Mouse (Mus musculus) bone marrow, adult 2 months (tissue): ENCODE measurements around the gene Abcd3. TPM values are rescaled to one million over a fixed set of nuclear protein-coding genes. Genes with fewer than 3 reads are reported as not detected.
A peak's percentile ranks its signal among the peaks of the same experiment; 100 is the strongest.

Experiments
- H3K27ac ChIP-seq: fragments of 200-500 bp; 2 replicates; pipeline ENCODE4 v1.5.1; 2012; ENCODE audit warnings: low read depth, mild to moderate bottlenecking, control low read depth, inconsistent platforms, low read length; ENCODE audit not compliant: control insufficient read depth, poor library complexity, insufficient read depth
- H3K4me1 ChIP-seq: fragments of 200-500 bp; 2 replicates; pipeline ENCODE4 v1.6.1; 2011; ENCODE audit warnings: low read length; ENCODE audit not compliant: control insufficient read depth, insufficient read depth
- H3K4me3 ChIP-seq: fragments of 200-500 bp; replicated peaks from 2 replicates; pipeline ENCODE3; 2011; ENCODE audit warnings: mild to moderate bottlenecking, low read depth, low read length, control low read depth; ENCODE audit not compliant: control insufficient read depth
- CTCF ChIP-seq: fragments of 200-500 bp; IDR thresholded peaks from 2 replicates; pipeline ENCODE4 v1.5.1; 2011; ENCODE audit warnings: low read length, control low read depth; ENCODE audit not compliant: control insufficient read depth, insufficient read depth
- POLR2A ChIP-seq: fragments of 200-500 bp; IDR thresholded peaks from 2 replicates; pipeline ENCODE4 v1.6.1; 2011; ENCODE audit warnings: low read depth, mild to moderate bottlenecking, control low read depth, low read length, borderline replicate concordance; ENCODE audit not compliant: control insufficient read depth
- WGBS: fragments of 180-500 bp; shearing (Covaris S2); methylation state at CpG from one replicate; pipeline ENCODE4 v1.1.7; 2018; 5-methylcytosine and 5-hydroxymethylcytosine counted together
- polyA plus RNA-seq: library from polyadenylated mRNA; stranded (reverse); fragments of >200 nt; gene quantifications from 2 replicates; pipeline ENCODE4 v1.2.4, GENCODE M21; 2011; ENCODE audit warnings: low replicate concordance; ENCODE audit not compliant: missing spikeins, insufficient read depth, insufficient read length

The Abcd3 gene
- polyA plus RNA-seq, 1 experiment, result 6.3 TPM

DNA sequence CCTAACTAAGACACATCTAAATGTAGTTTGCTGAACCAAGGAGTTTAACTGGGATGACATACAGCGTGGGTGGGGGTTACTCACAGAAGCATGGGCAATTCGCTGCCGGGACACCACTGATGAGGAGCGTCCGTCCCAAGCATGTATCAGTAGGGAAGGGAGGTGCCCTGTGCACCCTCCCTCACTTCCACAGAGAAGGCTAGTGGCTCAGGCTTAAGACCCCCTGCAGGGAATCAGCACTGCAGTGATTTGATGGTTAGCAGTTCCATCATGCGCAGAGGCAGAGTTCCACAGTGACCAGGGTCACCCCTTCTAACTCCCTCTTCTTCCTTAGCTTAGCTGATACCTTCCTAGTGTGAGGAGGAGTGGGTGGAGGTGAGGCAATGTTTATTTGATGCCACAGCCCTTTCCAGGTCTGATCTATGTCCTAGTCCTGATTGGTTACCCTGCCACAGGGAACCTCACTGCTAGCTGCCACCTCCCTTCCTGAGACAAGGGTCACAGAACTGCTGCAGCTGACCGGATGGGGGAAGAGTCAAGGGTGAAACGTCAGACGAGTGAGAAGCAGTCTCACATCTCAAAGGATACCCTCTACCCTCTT lies 76.3 kb downstream of the Abcd3 start:
- H3K4me1 ChIP-seq, result peaks cover 1% of the 10 kb centered on the region; the same call in 1 of the 2 replicates
- no peak for TF ChIP-seq CTCF
- no peak for TF ChIP-seq POLR2A
- no peak overlapping the region for H3K4me3 ChIP-seq
- no peak overlapping the region for H3K27ac ChIP-seq
- 67% methylated on average over 9 of the region's 9 CpGs for WGBS

DNA sequence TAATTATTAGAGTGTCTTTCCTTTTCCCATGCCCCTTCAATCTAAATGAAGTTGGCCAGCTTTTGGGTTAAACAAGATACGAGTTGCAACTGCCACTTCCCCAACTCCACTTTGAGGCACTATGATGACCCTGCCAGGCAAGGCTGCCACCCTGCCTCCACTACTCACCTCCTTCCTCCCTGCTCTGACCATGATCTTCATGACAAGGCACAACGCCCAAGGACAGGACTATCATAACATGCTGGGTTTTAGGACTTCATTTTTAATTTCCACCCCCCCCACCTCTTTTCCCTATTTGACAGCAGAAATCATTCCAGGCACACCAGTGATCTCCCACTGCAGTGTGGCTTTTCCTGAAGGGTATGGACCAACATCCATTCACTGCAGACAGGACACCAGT lies 77.2 kb downstream of the Abcd3 start:
- Histone ChIP-seq H3K4me3 (no peak overlapping the region), H3K4me1 (peaks cover 1% of the 10 kb centered on the region; the same call in 1 of the 2 replicates), H3K27ac (no peak overlapping the region)
- WGBS, result 22% methylated on average over 2 of the region's 2 CpGs
- TF ChIP-seq POLR2A (no peak), CTCF (no peak)

DNA sequence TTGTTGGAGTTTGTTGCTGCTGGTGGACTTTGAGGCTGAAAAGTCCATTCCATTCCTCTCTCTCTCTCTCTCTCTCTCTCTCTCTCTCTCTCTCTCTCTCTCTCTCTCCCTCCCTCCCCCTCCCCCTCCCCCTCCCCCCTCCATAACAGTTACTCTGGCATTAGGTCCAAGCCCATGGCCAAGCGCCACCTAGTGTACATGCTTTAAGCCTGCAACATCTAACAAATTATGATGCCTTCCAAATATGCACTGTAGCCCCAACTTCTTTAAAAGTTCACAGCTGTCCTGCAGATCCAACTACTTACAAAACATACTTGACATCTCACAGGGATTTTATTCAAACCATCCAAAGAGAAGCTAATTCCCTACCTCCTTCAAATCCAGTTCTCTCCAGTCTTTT lies 77.6 kb downstream of the Abcd3 start:
- TF ChIP-seq POLR2A (no peak), CTCF (peak; percentile 35)
- H3K4me3 ChIP-seq, result no peak overlapping the region
- WGBS, result 40% methylated on average over 1 of the region's 1 CpGs
- H3K27ac ChIP-seq, result no peak overlapping the region
- peaks cover 1% of the 10 kb centered on the region; the same call in 1 of the 2 replicates for H3K4me1 ChIP-seq

DNA sequence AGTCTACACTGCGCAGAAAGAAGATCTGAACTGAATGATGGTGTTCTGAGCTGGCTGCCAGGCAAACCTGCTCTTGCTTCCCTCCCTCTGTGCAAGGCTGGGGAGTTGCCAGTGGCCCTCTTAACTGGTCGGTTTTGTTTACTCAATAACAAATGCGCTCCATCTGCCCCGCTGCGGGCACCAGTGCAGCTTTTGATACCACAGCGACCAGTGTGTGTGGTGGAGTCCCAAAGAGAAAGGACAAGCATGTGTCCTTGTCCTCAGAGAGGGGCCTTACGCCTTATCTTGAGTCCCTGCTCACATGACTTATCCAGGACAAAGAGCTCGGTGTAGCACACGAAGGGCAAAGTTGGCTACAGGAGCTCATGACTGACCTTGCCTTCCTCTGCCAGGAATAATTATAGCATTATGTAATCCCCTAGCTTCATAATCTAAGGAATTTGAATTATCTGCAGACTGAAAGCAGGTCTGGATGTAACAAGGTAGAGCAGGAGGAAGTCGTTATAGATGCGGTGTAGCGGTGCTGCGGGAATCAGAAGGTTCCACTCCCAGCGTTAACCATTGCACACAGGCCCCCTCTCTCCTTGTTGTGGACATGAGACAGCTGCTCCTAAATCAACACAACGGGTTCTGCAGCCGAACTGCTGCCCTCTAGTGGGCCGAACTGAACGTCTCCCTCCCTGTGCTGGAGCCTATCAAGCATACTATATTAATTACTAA lies 78.9 kb downstream of the Abcd3 start:
- WGBS, result 47% methylated on average over 18 of the region's 18 CpGs
- TF ChIP-seq CTCF (peak; percentile 80), POLR2A (no peak)
- Histone ChIP-seq H3K4me1 (peaks cover 1% of the 10 kb centered on the region; the same call in 1 of the 2 replicates), H3K27ac (no peak overlapping the region), H3K4me3 (no peak overlapping the region)

DNA sequence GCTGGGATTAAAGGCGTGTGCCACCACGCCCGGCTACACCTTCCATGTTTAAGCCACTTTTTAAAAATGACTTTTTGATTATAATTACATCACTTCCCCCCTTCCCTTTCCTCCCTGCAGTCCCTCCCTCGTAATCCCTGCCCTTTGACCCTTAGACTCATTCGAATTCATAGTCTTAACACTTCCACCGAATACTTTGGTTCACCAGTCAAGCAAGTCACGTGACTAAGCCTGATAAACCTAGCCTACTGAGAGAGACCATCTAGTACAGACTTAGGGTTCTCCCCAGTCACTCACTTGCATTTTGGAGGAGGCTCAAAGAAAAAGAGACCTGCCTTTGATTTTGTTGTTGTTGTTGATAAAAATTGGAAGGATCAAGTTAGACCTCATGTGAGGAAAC lies 79.6 kb downstream of the Abcd3 start:
- 72% methylated on average over 7 of the region's 7 CpGs for WGBS
- no peak overlapping the region for H3K4me3 ChIP-seq
- H3K4me1 ChIP-seq, result peaks cover 1% of the 10 kb centered on the region; the same call in 1 of the 2 replicates
- no peak overlapping the region for H3K27ac ChIP-seq
- TF ChIP-seq POLR2A (no peak), CTCF (no peak)

DNA sequence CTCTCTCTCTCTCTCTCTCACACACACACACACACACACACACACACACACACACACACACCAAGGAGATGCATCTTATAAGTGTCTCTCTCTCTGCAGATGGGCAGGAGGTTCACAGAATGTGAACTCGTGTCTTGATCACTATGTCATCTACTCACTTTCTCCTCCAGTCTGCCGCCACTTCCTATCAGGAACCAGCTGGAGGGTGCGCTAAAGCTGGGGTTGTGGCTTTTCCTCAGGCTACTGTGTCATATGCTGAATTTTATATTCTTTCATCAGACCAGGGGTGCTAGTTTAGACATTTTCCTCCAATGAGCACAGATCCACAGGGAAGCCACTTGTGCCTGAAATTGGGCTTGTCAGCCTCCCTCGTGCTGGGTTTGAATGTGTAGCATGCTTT lies 85.4 kb downstream of the Abcd3 start:
- 32% methylated on average over 4 of the region's 4 CpGs for WGBS

DNA sequence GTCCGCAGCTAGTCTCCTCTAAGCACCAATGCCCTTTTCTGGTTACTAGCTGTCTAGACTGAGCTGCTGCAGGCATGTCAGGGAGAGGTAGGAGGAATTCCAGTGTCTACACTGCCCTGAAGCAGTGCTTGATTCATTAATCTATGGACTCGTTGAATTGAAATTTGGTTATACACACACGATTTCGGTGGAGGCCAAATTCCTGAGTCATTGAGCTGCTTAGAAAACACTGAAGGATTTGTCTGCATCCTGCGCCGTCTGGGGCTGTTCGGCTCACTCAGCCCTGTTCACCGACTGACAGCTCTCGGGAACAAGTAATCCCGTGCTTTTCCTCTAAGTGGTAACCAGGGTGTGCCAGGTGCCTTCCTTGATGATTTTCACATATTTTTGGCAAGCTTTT lies 89.5 kb downstream of the Abcd3 start:
- H3K4me1 ChIP-seq, result peaks cover 3% of the 10 kb centered on the region; the same call in 1 of the 2 replicates
- WGBS, result 87% methylated on average over 10 of the region's 10 CpGs
- H3K4me3 ChIP-seq, result no peak overlapping the region
- no peak for TF ChIP-seq POLR2A
- TF ChIP-seq CTCF, result no peak
- no peak overlapping the region for H3K27ac ChIP-seq

More for the DNA sequence above, 85.4 kb downstream of the Abcd3 start:
- no peak overlapping the region for H3K27ac ChIP-seq
- H3K4me1 ChIP-seq, result no peaks in the 10 kb centered on the region; the same call in 1 of the 2 replicates
- TF ChIP-seq CTCF (no peak), POLR2A (no peak)
- no peak overlapping the region for H3K4me3 ChIP-seq

DNA sequence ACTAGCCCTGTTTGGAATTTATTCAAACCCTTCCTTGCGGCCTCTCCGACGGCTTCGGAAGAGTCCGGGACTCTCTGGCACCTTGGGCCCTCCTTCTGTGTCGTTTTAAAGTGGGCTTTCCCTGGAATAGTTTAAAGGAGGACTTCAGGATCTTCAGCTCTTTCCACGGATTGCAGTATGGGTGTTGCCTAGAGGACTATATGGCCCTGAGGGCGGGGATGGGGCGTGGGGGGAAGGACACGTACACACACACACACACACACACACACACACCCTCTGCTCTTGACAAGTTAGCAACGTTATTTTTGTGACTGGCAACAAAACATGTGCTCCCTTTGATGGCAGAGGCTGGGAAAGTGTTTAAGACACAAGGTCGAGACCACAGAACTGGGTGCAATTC lies 90.5 kb downstream of the Abcd3 start:
- TF ChIP-seq POLR2A, result no peak
- TF ChIP-seq CTCF, result no peak
- no peak overlapping the region for H3K4me3 ChIP-seq
- H3K4me1 ChIP-seq, result peaks cover 3% of the 10 kb centered on the region; the same call in 1 of the 2 replicates
- 62% methylated on average over 12 of the region's 12 CpGs for WGBS
- no peak overlapping the region for H3K27ac ChIP-seq
